Mouse (Mus musculus): ENCODE measurements around the gene Hebp1. TPM values are rescaled to one million over a fixed set of nuclear protein-coding genes. Genes with fewer than 3 reads are reported as not detected.

Gene Hebp1
- polyA plus RNA-seq, 1 experiment from 2014 or later: 9.2 TPM

- no peak overlapping the region for H3K4me2 ChIP-seq (replicated peaks; ENCODE audit: low read depth, low read length)
- H3K27ac ChIP-seq (ENCODE audit: low read depth, low read length): no peak overlapping the region
- no peak overlapping the region for H3K4me3 ChIP-seq (ENCODE audit: low read length)
- no peaks in the 10 kb centered on the region for H3K27me3 ChIP-seq (ENCODE audit: control insufficient read depth, insufficient read depth, low read length)
- no peak overlapping the region for H3K9ac ChIP-seq (ENCODE audit: low read depth, low read length)
- no peak for ATAC-seq (ENCODE audit: low FRiP score, low TSS enrichment)
- H3K4me1 ChIP-seq (ENCODE audit: control insufficient read depth, insufficient read depth, low read length): no peaks in the 10 kb centered on the region; the same call in 1 of the 2 replicates
- no peaks in the 10 kb centered on the region for H3K9me3 ChIP-seq (ENCODE audit: control insufficient read depth, low read length)
- 90% methylated on average over 5 of the region's 5 CpGs for WGBS
- no peaks in the 10 kb centered on the region for H3K36me3 ChIP-seq (ENCODE audit: control insufficient read depth, insufficient read depth, low read length)
These were observed 51.8 kb downstream of the Hebp1 start for GRCm38 (mm10) chr6:135145976-135146375.

DNA sequence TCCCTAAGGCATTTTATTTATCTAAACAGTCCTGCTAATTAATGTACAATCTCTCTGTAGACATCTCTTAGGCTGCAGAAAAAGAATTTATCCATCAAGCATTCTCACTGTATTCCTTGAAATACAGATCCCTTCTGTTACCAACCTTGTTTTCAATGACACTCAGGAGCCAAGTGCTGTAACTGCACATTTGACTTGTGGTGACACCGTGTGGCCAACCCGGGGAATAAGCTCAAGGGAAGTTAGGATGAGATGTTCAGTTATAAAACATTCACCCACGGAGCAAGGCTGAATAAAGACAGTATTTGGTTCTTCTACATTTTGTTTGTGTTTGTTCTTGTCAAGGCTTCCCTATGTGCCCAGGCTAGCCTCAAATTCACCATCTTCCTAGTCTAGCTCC is 53.3 kb downstream of the Hebp1 start:
- Histone ChIP-seq H3K27ac (ENCODE audit: low read depth, low read length) (no peak overlapping the region), H3K4me1 (ENCODE audit: control insufficient read depth, insufficient read depth, low read length) (no peaks in the 10 kb centered on the region; the same call in 1 of the 2 replicates), H3K4me3 (ENCODE audit: low read length) (no peak overlapping the region), H3K9me3 (ENCODE audit: control insufficient read depth, low read length) (no peaks in the 10 kb centered on the region), H3K4me2 (replicated peaks; ENCODE audit: low read depth, low read length) (no peak overlapping the region), H3K36me3 (ENCODE audit: control insufficient read depth, insufficient read depth, low read length) (no peaks in the 10 kb centered on the region), H3K9ac (ENCODE audit: low read depth, low read length) (no peak overlapping the region), H3K27me3 (ENCODE audit: control insufficient read depth, insufficient read depth, low read length) (no peaks in the 10 kb centered on the region)
- WGBS: 4% methylated on average over 3 of the region's 3 CpGs
- ATAC-seq (ENCODE audit: low FRiP score, low TSS enrichment): no peak

GRCm38 (mm10) chr6:135143151-135143550 is 54.7 kb downstream of the Hebp1 start:
- Histone ChIP-seq H3K27ac (ENCODE audit: low read depth, low read length) (no peak overlapping the region), H3K9me3 (ENCODE audit: control insufficient read depth, low read length) (no peaks in the 10 kb centered on the region), H3K4me3 (ENCODE audit: low read length) (no peak overlapping the region), H3K9ac (ENCODE audit: low read depth, low read length) (no peak overlapping the region), H3K4me1 (ENCODE audit: control insufficient read depth, insufficient read depth, low read length) (peaks cover 11% of the 10 kb centered on the region), H3K4me2 (replicated peaks; ENCODE audit: low read depth, low read length) (no peak overlapping the region), H3K27me3 (ENCODE audit: control insufficient read depth, insufficient read depth, low read length) (no peaks in the 10 kb centered on the region), H3K36me3 (ENCODE audit: control insufficient read depth, insufficient read depth, low read length) (no peaks in the 10 kb centered on the region)
- WGBS: 96% methylated on average over 5 of the region's 5 CpGs
- ATAC-seq (ENCODE audit: low FRiP score, low TSS enrichment): no peak

GRCm38 (mm10) chr6:135141451-135142147 is 56.2 kb downstream of the Hebp1 start:
- WGBS: 44% methylated on average over 16 of the region's 16 CpGs
- Histone ChIP-seq H3K27ac (ENCODE audit: low read depth, low read length) (no peak overlapping the region), H3K4me3 (ENCODE audit: low read length) (no peak overlapping the region), H3K4me1 (ENCODE audit: control insufficient read depth, insufficient read depth, low read length) (peaks cover 17% of the 10 kb centered on the region), H3K9me3 (ENCODE audit: control insufficient read depth, low read length) (no peaks in the 10 kb centered on the region), H3K27me3 (ENCODE audit: control insufficient read depth, insufficient read depth, low read length) (no peaks in the 10 kb centered on the region), H3K4me2 (replicated peaks; ENCODE audit: low read depth, low read length) (no peak overlapping the region), H3K9ac (ENCODE audit: low read depth, low read length) (no peak overlapping the region), H3K36me3 (ENCODE audit: control insufficient read depth, insufficient read depth, low read length) (no peaks in the 10 kb centered on the region)
- ATAC-seq (ENCODE audit: low FRiP score, low TSS enrichment): no peak

DNA sequence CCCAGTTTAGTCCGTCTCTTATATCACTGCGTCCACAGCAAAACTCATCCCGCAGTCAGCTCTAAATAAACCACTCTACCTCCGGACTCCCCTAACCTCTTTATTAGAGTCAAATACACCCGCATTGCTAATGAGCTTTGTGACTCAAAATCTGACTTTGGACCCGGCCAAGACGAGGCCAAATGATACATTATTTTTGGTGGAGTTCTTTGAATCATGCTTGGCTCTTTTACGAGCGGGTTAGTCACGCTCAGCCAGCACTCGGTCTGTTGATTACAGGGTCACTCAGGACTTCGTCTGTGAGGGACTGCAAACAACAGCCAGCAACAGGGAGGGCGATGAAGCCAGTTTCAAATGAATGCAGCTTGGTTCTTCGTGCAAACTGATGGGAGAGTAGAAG is 59.1 kb downstream of the Hebp1 start:
- Histone ChIP-seq H3K36me3 (ENCODE audit: control insufficient read depth, insufficient read depth, low read length) (no peaks in the 10 kb centered on the region), H3K27me3 (ENCODE audit: control insufficient read depth, insufficient read depth, low read length) (no peaks in the 10 kb centered on the region), H3K4me3 (ENCODE audit: low read length) (no peak overlapping the region), H3K4me1 (ENCODE audit: control insufficient read depth, insufficient read depth, low read length) (peaks cover 21% of the 10 kb centered on the region), H3K9ac (ENCODE audit: low read depth, low read length) (no peak overlapping the region), H3K9me3 (ENCODE audit: control insufficient read depth, low read length) (no peaks in the 10 kb centered on the region), H3K27ac (ENCODE audit: low read depth, low read length) (0 out of 2 replicates have a peak overlapping the region, but pooled peaks have one; percentile 42), H3K4me2 (replicated peaks; ENCODE audit: low read depth, low read length) (peak overlapping the region; percentile 15; the same call in 1 of the 2 replicates)
- WGBS: 23% methylated on average over 14 of the region's 14 CpGs
- no peak for ATAC-seq (ENCODE audit: low FRiP score, low TSS enrichment)

DNA sequence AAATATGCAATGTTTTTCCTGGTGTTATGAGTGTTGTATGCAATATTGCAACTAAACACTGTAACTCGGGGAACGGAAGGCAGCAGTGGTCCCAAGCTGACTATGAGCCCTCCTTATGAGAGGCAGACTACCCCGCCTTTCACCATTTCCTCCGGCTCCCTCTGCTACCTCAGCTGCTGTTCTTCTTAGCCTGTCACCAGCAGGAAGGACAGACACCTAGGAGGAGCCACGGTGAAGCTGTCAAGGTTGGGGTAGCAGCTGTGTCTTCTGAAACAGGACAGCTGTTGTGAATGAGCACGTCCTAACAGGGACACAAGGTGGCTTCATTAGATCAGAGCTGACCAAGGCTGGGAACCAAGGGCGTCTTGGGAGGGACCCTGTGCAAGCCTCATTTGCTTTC is 59.6 kb downstream of the Hebp1 start:
- peak; percentile 56; the same call in 1 of the 2 replicates for ATAC-seq (ENCODE audit: low FRiP score, low TSS enrichment)
- no peak overlapping the region for H3K9ac ChIP-seq (ENCODE audit: low read depth, low read length)
- 0 out of 2 replicates have a peak overlapping the region, but pooled peaks have one; percentile 42 for H3K27ac ChIP-seq (ENCODE audit: low read depth, low read length)
- peak overlapping the region; percentile 15; the same call in 1 of the 2 replicates for H3K4me2 ChIP-seq (replicated peaks; ENCODE audit: low read depth, low read length)
- WGBS: 31% methylated on average over 7 of the region's 7 CpGs
- no peaks in the 10 kb centered on the region for H3K27me3 ChIP-seq (ENCODE audit: control insufficient read depth, insufficient read depth, low read length)
- H3K4me3 ChIP-seq (ENCODE audit: low read length): no peak overlapping the region
- no peaks in the 10 kb centered on the region for H3K36me3 ChIP-seq (ENCODE audit: control insufficient read depth, insufficient read depth, low read length)
- H3K4me1 ChIP-seq (ENCODE audit: control insufficient read depth, insufficient read depth, low read length): peaks cover 21% of the 10 kb centered on the region
- H3K9me3 ChIP-seq (ENCODE audit: control insufficient read depth, low read length): no peaks in the 10 kb centered on the region

DNA sequence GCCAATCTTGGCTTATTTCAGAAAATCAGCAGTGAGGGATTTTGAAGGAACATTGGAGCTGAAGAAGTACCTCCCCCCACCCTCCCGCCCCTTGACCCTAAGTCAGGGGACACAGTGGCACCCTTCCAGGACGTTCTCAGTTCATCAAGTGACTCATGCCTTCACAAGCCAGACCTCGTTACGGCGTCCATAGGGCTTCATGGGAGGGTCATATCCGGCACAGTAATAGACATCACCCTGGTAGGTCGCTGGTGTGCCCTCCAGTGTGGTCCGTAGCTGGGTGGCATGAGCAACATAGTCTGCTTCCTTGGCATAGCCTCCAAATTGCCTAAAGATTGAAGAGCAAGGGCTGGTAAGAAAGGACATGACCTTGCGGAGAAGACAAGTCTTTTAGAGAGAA is 60.1 kb downstream of the Hebp1 start:
- Histone ChIP-seq H3K4me1 (ENCODE audit: control insufficient read depth, insufficient read depth, low read length) (peaks cover 21% of the 10 kb centered on the region), H3K4me2 (replicated peaks; ENCODE audit: low read depth, low read length) (no peak overlapping the region), H3K4me3 (ENCODE audit: low read length) (no peak overlapping the region), H3K27ac (ENCODE audit: low read depth, low read length) (no peak overlapping the region), H3K9me3 (ENCODE audit: control insufficient read depth, low read length) (no peaks in the 10 kb centered on the region), H3K36me3 (ENCODE audit: control insufficient read depth, insufficient read depth, low read length) (no peaks in the 10 kb centered on the region), H3K9ac (ENCODE audit: low read depth, low read length) (no peak overlapping the region), H3K27me3 (ENCODE audit: control insufficient read depth, insufficient read depth, low read length) (no peaks in the 10 kb centered on the region)
- 74% methylated on average over 9 of the region's 9 CpGs for WGBS
- no peak for ATAC-seq (ENCODE audit: low FRiP score, low TSS enrichment)

GRCm38 (mm10) chr6:135136439-135137161 is 61.2 kb downstream of the Hebp1 start:
- 25% methylated on average over 11 of the region's 11 CpGs for WGBS
- Histone ChIP-seq H3K36me3 (ENCODE audit: control insufficient read depth, insufficient read depth, low read length) (no peaks in the 10 kb centered on the region), H3K9me3 (ENCODE audit: control insufficient read depth, low read length) (no peaks in the 10 kb centered on the region), H3K4me1 (ENCODE audit: control insufficient read depth, insufficient read depth, low read length) (peaks cover 21% of the 10 kb centered on the region), H3K27ac (ENCODE audit: low read depth, low read length) (no peak overlapping the region), H3K4me3 (ENCODE audit: low read length) (no peak overlapping the region), H3K9ac (ENCODE audit: low read depth, low read length) (no peak overlapping the region), H3K4me2 (replicated peaks; ENCODE audit: low read depth, low read length) (no peak overlapping the region), H3K27me3 (ENCODE audit: control insufficient read depth, insufficient read depth, low read length) (no peaks in the 10 kb centered on the region)
- peak; percentile 53; the same call in 1 of the 2 replicates for ATAC-seq (ENCODE audit: low FRiP score, low TSS enrichment)

DNA sequence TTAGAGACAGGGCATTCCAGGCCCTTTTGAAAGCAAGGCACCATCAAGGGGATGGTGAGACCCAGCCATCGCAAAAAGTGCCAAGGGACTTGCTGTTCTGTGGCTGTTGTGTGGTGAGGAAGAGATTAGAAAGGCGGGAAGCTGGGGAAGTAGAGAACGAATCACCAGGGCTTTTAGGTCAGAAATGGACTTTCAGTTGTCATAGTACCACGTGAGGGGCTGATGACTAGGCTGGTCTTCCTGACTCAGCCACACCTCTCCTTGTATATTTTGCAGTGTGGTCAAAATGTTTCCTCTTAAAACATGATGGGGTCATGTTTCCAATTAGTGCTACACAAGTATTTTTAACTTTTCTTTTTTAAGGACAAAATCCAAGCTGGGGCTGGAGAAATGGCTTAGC is 62.1 kb downstream of the Hebp1 start:
- no peak for ATAC-seq (ENCODE audit: low FRiP score, low TSS enrichment)
- WGBS: 78% methylated on average over 4 of the region's 4 CpGs
- no peak overlapping the region for H3K27ac ChIP-seq (ENCODE audit: low read depth, low read length)

More for the DNA sequence above, 62.1 kb downstream of the Hebp1 start:
- H3K9ac ChIP-seq (ENCODE audit: low read depth, low read length): no peak overlapping the region
- no peak overlapping the region for H3K4me3 ChIP-seq (ENCODE audit: low read length)
- H3K9me3 ChIP-seq (ENCODE audit: control insufficient read depth, low read length): no peaks in the 10 kb centered on the region
- H3K27me3 ChIP-seq (ENCODE audit: control insufficient read depth, insufficient read depth, low read length): no peaks in the 10 kb centered on the region
- H3K4me2 ChIP-seq (replicated peaks; ENCODE audit: low read depth, low read length): no peak overlapping the region
- no peaks in the 10 kb centered on the region for H3K36me3 ChIP-seq (ENCODE audit: control insufficient read depth, insufficient read depth, low read length)
- H3K4me1 ChIP-seq (ENCODE audit: control insufficient read depth, insufficient read depth, low read length): peaks cover 21% of the 10 kb centered on the region
